Mouse (Mus musculus): ENCODE measurements around the gene Gm17332. TPM values are rescaled to one million over a fixed set of nuclear protein-coding genes. Genes with fewer than 3 reads are reported as not detected.

Gene Gm17332
- polyA plus RNA-seq (2014; fragmentation: Nextera tagmentation; extraction: Ambion mirVana): not detected in 2 replicates

DNA sequence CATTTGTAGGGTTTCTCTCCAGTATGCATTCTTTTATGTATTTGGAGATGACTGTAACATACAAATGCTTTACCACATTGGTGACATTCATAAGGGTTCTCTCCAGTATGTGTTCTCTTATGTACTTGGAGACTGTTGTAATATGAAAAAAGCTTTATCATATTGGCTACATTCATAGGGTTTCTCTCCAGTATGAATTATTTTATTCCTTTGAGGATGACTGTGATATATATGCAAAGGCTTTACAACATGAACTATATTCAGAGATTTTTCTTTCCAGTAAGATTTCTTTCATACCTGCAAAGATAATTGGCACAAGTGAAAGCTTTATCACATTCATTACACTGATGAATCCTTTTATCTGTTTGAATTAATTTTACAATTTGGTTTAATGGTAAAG is at the start of gene Gm17332:
Gene Gm17332, minus strand, starts transcription at position 101 of the 400 bp plus-strand sequence.
- Histone ChIP-seq H3K36me3 (ENCODE audit: control insufficient read depth, insufficient read depth, low read length) (no peaks in the 10 kb centered on the region), H3K27me3 (ENCODE audit: control insufficient read depth, insufficient read depth, low read length) (no peaks in the 10 kb centered on the region), H3K27ac (ENCODE audit: low read length) (no peak within 1 kb of the TSS), H3K9me3 (ENCODE audit: control insufficient read depth, low read depth, low read length) (no peaks in the 10 kb centered on the region), H3K4me3 (ENCODE audit: low read depth, low read length) (no peak within 1 kb of the TSS), H3K9ac (replicated peaks; ENCODE audit: low read depth, low read length) (no peak within 1 kb of the TSS), H3K4me2 (replicated peaks; ENCODE audit: low read depth, low read length) (no peak within 1 kb of the TSS), H3K4me1 (ENCODE audit: control insufficient read depth, insufficient read depth, low read length) (no peaks in the 10 kb centered on the region)
- no peak for ATAC-seq (ENCODE audit: insufficient number of reproducible peaks, insufficient read depth, low FRiP score, low read depth)

DNA sequence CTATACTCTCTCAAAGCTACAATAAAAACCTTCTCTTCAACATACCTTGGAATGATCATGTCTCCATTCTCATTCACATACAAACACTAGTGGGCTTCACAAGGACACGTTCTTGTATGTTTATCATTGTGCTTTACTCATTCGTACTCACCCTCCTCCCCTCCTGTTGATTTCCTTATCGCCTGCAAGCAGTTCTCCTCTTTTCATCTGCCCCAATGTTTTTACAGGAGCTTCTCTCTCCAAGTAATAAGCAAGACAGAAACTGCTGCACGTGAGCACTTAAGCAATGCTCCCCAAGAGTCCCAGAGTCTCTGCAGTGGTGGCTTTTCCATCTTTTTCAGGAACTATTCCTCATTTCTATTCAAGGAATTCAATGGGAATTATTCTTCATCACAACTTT is 47.7 kb upstream of the Gm17332 start:
- Histone ChIP-seq H3K4me2 (replicated peaks; ENCODE audit: low read depth, low read length) (no peak overlapping the region), H3K36me3 (ENCODE audit: control insufficient read depth, insufficient read depth, low read length) (no peaks in the 10 kb centered on the region), H3K4me1 (ENCODE audit: control insufficient read depth, insufficient read depth, low read length) (no peaks in the 10 kb centered on the region), H3K27me3 (ENCODE audit: control insufficient read depth, insufficient read depth, low read length) (no peaks in the 10 kb centered on the region), H3K4me3 (ENCODE audit: low read depth, low read length) (no peak overlapping the region), H3K9me3 (ENCODE audit: control insufficient read depth, low read depth, low read length) (no peaks in the 10 kb centered on the region), H3K27ac (ENCODE audit: low read length) (no peak overlapping the region), H3K9ac (replicated peaks; ENCODE audit: low read depth, low read length) (no peak overlapping the region)
- 53% methylated on average over 4 of the region's 4 CpGs for WGBS
- no peak for ATAC-seq (ENCODE audit: insufficient number of reproducible peaks, insufficient read depth, low FRiP score, low read depth)

DNA sequence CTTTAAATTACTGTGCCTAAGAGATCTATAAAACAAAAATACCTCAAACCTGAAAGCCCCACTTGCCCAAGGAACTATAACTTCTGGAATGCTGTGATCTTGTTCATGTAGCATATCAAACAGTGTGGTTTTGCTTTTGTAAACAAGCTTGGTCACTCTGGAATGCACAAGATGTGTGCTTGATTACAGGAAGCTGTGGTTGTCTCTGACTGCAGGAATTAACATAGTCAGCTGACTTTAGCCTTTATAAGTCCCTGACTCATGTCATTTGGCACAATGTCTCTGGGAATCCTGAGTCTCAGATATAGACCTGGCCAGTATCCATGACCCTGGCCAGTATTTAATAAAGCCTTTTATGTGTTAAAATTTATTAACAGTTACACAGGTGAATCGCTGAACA is 43.1 kb upstream of the Gm17332 start:
- H3K9me3 ChIP-seq (ENCODE audit: control insufficient read depth, low read depth, low read length): no peaks in the 10 kb centered on the region
- no peaks in the 10 kb centered on the region for H3K36me3 ChIP-seq (ENCODE audit: control insufficient read depth, insufficient read depth, low read length)
- no peak overlapping the region for H3K9ac ChIP-seq (replicated peaks; ENCODE audit: low read depth, low read length)
- ATAC-seq (ENCODE audit: insufficient number of reproducible peaks, insufficient read depth, low FRiP score, low read depth): no peak
- no peak overlapping the region for H3K4me2 ChIP-seq (replicated peaks; ENCODE audit: low read depth, low read length)
- 95% methylated on average over 1 of the region's 1 CpGs for WGBS
- H3K4me3 ChIP-seq (ENCODE audit: low read depth, low read length): no peak overlapping the region
- H3K27me3 ChIP-seq (ENCODE audit: control insufficient read depth, insufficient read depth, low read length): no peaks in the 10 kb centered on the region
- no peak overlapping the region for H3K27ac ChIP-seq (ENCODE audit: low read length)
- no peaks in the 10 kb centered on the region for H3K4me1 ChIP-seq (ENCODE audit: control insufficient read depth, insufficient read depth, low read length)

DNA sequence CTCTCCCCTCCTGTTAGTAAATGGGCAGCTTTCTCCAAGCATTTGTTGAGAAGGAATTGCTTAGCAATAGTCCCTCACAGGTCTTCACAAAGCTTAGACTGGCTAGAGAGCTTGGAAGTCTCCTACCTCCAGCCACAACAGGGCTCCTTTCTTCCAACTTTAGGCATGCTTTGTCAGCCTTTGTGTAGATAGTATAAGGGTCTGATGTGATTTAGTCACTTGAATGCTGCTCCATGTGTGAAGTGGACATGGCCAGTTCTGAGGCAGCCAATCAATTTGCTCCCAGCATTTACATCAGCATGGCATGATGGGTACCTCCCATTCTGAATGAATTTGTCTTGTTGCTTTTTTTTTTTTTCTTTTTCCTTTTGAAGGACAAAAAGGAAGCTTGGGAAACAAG is 35.7 kb upstream of the Gm17332 start:
- no peak overlapping the region for H3K4me3 ChIP-seq (ENCODE audit: low read depth, low read length)
- H3K4me1 ChIP-seq (ENCODE audit: control insufficient read depth, insufficient read depth, low read length): no peaks in the 10 kb centered on the region
- no peak overlapping the region for H3K4me2 ChIP-seq (replicated peaks; ENCODE audit: low read depth, low read length)
- no peaks in the 10 kb centered on the region for H3K36me3 ChIP-seq (ENCODE audit: control insufficient read depth, insufficient read depth, low read length)
- H3K27ac ChIP-seq (ENCODE audit: low read length): no peak overlapping the region
- no peak for ATAC-seq (ENCODE audit: insufficient number of reproducible peaks, insufficient read depth, low FRiP score, low read depth)
- no peaks in the 10 kb centered on the region for H3K9me3 ChIP-seq (ENCODE audit: control insufficient read depth, low read depth, low read length)
- no peaks in the 10 kb centered on the region for H3K27me3 ChIP-seq (ENCODE audit: control insufficient read depth, insufficient read depth, low read length)
- no peak overlapping the region for H3K9ac ChIP-seq (replicated peaks; ENCODE audit: low read depth, low read length)

DNA sequence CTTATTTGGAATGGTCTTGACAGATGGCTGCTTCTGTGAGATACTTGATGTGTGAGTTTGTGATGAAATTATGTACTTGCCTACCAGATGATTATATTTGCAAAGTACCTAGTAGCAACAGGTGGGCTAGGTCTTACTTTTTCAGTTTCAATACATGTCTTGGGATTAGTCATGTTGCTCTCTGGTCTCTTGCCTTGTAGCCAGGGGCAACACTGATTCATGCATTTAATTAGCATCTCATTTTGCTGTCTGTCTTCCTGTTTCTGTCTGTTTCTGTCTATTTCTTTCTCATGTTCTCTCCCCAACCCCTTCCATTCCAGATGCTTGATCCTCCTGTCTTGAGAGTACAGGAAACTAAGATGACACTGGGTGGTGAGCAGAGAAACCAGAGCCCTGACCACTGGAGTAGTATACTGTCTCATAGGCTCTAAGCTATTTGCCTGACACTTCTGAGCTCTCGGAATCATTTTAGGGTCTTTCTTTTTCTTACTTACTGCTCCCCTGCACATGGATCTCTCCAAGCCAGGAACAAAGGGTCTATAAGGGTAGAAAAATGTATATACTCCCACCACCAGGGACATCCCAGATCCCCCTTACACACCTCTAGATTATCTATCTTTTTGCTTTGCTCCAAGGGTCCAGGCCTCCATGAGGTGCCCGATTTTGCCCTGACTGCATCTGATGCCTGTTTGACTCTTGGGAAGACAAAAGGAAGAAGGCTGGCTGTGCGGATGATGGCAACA is 13.5 kb upstream of the Gm17332 start:
- Histone ChIP-seq H3K36me3 (ENCODE audit: control insufficient read depth, insufficient read depth, low read length) (no peaks in the 10 kb centered on the region), H3K9me3 (ENCODE audit: control insufficient read depth, low read depth, low read length) (no peaks in the 10 kb centered on the region), H3K27ac (ENCODE audit: low read length) (no peak overlapping the region), H3K27me3 (ENCODE audit: control insufficient read depth, insufficient read depth, low read length) (no peaks in the 10 kb centered on the region), H3K4me1 (ENCODE audit: control insufficient read depth, insufficient read depth, low read length) (no peaks in the 10 kb centered on the region), H3K4me3 (ENCODE audit: low read depth, low read length) (no peak overlapping the region), H3K4me2 (replicated peaks; ENCODE audit: low read depth, low read length) (no peak overlapping the region), H3K9ac (replicated peaks; ENCODE audit: low read depth, low read length) (no peak overlapping the region)
- 88% methylated on average over 3 of the region's 3 CpGs for WGBS
- ATAC-seq (ENCODE audit: insufficient number of reproducible peaks, insufficient read depth, low FRiP score, low read depth): no peak

DNA sequence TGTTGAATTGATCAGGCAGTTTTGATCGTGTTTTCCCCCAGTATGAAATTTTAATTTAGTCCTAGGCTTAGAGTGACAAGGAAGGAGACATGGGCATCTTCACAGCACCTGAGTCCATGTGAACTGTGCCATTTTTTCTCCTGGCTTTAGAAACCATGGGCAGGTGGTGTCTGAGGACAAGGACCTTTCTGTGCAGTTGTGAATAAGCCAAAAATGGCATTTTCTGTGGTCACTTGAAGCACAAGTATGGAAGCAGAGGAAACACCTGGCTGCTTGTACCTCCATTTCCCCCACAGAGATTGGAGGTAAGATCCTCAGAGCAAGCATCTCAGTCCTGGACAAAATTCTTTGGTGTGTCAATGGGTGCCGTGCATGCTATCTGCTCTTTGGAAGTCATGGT is 12.5 kb upstream of the Gm17332 start:
- Histone ChIP-seq H3K27me3 (ENCODE audit: control insufficient read depth, insufficient read depth, low read length) (no peaks in the 10 kb centered on the region), H3K9ac (replicated peaks; ENCODE audit: low read depth, low read length) (no peak overlapping the region), H3K27ac (ENCODE audit: low read length) (no peak overlapping the region), H3K36me3 (ENCODE audit: control insufficient read depth, insufficient read depth, low read length) (no peaks in the 10 kb centered on the region), H3K9me3 (ENCODE audit: control insufficient read depth, low read depth, low read length) (no peaks in the 10 kb centered on the region), H3K4me1 (ENCODE audit: control insufficient read depth, insufficient read depth, low read length) (no peaks in the 10 kb centered on the region), H3K4me3 (ENCODE audit: low read depth, low read length) (no peak overlapping the region), H3K4me2 (replicated peaks; ENCODE audit: low read depth, low read length) (no peak overlapping the region)
- 86% methylated on average over 2 of the region's 2 CpGs for WGBS
- ATAC-seq (ENCODE audit: insufficient number of reproducible peaks, insufficient read depth, low FRiP score, low read depth): no peak

DNA sequence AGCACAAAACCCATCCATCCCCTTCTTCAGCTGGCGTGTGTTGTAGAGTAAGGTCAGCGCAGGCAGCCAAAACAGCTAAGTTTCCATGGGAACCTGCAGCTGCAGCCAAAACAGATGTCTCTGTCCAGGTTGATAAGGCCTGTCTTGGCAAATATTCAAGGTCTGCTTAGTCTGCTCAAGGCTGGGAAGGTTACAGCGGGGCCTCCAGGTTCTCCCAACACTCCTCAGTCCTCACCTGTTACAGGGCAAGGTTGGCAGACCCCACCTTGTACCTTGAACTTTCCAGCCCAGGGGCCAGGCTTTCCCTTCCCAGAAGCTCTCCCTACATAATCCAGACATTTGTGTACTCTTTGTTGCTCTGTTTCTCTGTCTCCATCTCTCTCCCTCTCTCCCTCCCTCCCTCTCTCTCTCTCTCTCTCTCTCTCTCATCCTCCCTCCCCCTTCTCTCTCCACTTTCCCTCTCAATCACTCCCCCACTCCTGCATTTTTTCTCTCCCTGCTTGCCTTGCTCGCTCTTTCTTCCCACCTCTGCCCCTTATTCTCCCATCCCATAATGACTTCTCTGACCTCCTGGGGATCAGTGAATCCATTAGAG is 12.1 kb downstream of the Gm17332 start:
- H3K4me2 ChIP-seq (replicated peaks; ENCODE audit: low read depth, low read length): peak overlapping the region; percentile 59
- no peak overlapping the region for H3K9ac ChIP-seq (replicated peaks; ENCODE audit: low read depth, low read length)
- no peaks in the 10 kb centered on the region for H3K36me3 ChIP-seq (ENCODE audit: control insufficient read depth, insufficient read depth, low read length)
- 2% methylated on average over 4 of the region's 4 CpGs for WGBS
- peaks cover 2% of the 10 kb centered on the region; the same call in 1 of the 2 replicates for H3K4me1 ChIP-seq (ENCODE audit: control insufficient read depth, insufficient read depth, low read length)
- peak; percentile 82 for ATAC-seq (ENCODE audit: insufficient number of reproducible peaks, insufficient read depth, low FRiP score, low read depth)
- H3K9me3 ChIP-seq (ENCODE audit: control insufficient read depth, low read depth, low read length): no peaks in the 10 kb centered on the region
- peak overlapping the region; percentile 35; the same call in 1 of the 2 replicates for H3K4me3 ChIP-seq (ENCODE audit: low read depth, low read length)
- H3K27ac ChIP-seq (ENCODE audit: low read length): peak overlapping the region; percentile 6; the same call in 1 of the 2 replicates
- no peaks in the 10 kb centered on the region for H3K27me3 ChIP-seq (ENCODE audit: control insufficient read depth, insufficient read depth, low read length)

DNA sequence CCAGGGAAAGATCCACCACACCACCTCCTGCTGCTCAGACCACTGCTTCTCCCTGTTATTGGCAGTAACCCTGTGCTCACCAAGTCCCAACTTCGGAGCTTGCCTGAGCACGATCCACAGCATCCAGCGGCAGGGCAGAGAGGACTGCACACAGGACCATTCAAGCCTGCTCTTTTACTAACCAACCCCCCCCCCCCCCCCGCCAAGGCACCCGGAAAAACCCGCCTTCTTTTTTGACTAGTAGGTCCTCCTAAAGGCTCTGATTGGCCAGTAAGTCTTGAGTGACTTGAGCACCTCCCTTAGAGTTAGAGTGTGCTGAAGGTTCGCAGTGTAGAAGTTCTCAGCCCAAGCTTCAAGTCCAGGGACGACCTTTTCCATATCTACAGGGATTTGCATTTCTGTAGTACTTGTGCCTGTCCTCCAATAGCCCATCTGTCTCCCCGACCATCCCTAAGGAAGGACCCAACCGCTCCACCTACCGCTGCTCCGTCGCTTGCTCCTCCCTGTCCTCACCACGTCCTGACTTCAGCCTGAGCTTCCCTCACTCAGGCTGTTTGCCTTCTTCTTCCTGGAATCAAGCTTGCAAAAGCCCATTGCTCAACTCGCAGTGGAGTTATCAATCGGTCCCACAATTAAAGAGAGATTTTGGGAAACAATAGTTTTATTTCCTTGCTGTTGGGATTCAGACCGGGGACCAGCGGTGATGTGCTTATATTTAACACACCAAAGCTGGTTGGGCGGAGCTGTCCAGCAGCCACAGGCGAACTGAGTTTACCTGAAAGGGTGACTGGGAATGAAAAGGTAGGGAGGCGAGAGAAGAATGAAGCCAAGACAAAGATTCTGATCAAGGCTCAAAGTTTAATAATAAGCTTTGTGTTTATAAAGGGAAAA is 12.9 kb downstream of the Gm17332 start:
- peak overlapping the region; percentile 77 for H3K27ac ChIP-seq (ENCODE audit: low read length)

More for the DNA sequence above, 12.9 kb downstream of the Gm17332 start:
- Histone ChIP-seq H3K9ac (replicated peaks; ENCODE audit: low read depth, low read length) (no peak overlapping the region), H3K27me3 (ENCODE audit: control insufficient read depth, insufficient read depth, low read length) (no peaks in the 10 kb centered on the region), H3K9me3 (ENCODE audit: control insufficient read depth, low read depth, low read length) (no peaks in the 10 kb centered on the region), H3K4me2 (replicated peaks; ENCODE audit: low read depth, low read length) (peak overlapping the region; percentile 59), H3K4me3 (ENCODE audit: low read depth, low read length) (peak overlapping the region; percentile 35), H3K36me3 (ENCODE audit: control insufficient read depth, insufficient read depth, low read length) (no peaks in the 10 kb centered on the region), H3K4me1 (ENCODE audit: control insufficient read depth, insufficient read depth, low read length) (peaks cover 2% of the 10 kb centered on the region; the same call in 1 of the 2 replicates)
- ATAC-seq (ENCODE audit: insufficient number of reproducible peaks, insufficient read depth, low FRiP score, low read depth): peak; percentile 82; the same call in 1 of the 2 replicates
- WGBS: 4% methylated on average over 21 of the region's 21 CpGs
